Mouse (Mus musculus): ENCODE data around the gene Gm49322. TPM values are rescaled to one million over a fixed set of nuclear protein-coding genes. Genes with fewer than 3 reads are reported as not detected.
A peak's percentile ranks its signal among the peaks of the same experiment; 100 is the strongest.

Gm49322 gene
- total and polyA plus RNA-seq, 3 experiments: 0.28 to 1.8 (median 1.1) TPM

DNA sequence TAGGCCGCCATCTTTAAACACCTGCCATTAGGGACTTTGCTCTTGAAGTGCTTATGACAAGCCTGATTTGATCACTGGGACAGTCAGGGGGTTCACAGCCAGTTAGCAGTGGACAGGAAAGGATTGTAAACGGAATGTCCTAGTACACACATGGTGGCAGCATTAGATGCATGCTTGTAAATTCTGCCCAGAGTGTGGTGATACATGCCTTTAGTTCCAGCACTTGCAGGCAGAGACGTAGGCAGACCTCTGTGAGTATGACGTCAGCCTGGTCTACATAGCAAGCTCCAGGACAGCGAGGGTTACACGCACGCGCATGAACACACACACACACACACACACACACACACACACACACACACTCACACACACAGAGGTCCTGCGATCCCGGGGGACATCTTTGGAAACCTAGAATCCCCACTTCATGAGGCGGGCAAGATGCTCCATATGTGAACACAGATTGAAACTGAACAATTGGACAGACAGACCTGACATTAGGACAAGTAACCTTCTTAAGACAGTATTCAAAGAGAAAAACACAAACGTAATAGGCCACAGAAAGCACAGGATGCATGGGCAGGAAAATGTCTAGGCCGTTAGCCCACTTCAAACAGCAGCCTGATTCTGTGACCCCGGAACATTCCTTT, 52.5 kb downstream of the Gm49322 start:
- H3K9ac ChIP-seq (ENCODE audit: insufficient read depth, low read depth): peak overlapping the region; percentile 71; the same call in 1 of the 2 replicates
- H3K27me3 ChIP-seq (replicated peaks): no peaks in the 10 kb centered on the region
- H3K36me3 ChIP-seq (replicated peaks in 1 of 2; ENCODE audit: control insufficient read depth in 1 of 2, insufficient read depth in 1 of 2, low read length in 1 of 2): peaks cover 0 to 3% of the 10 kb centered on the region in 2 experiments
- dilution Hi-C loops (cut with MboI; ENCODE audit: extremely low pct_ligation_motif_present, extremely low pct_unique_long_range_greater_than_20kb, low sequenced_read_pairs) (no loop called here), in situ Hi-C loops (cut with MboI; ENCODE audit: low pct_ligation_motif_present, low pct_unique_long_range_greater_than_20kb, low sequenced_read_pairs) (no loop called here)
- no peaks in the 10 kb centered on the region for H3K9me3 ChIP-seq (replicated peaks; ENCODE audit: low read length)
- H3K4me2 ChIP-seq (ENCODE audit: insufficient read depth, low read depth, poor library complexity, severe bottlenecking): peak overlapping the region; percentile 96
- peaks cover 20 to 62% of the 10 kb centered on the region in 2 experiments for H3K4me1 ChIP-seq (ENCODE audit: control insufficient read depth in 1 of 2, insufficient read depth in 2 of 2)
- no peak for TF ChIP-seq TCF12 (IDR thresholded peaks at IDR 0.05; ENCODE audit: low read depth, low read length)
- TF ChIP-seq EP300 (IDR thresholded peaks at IDR 0.05; ENCODE audit: low read length): 0 out of 2 replicates have a peak, but pooled peaks have one; percentile 13
- no peak for TF ChIP-seq CTCF (conservative IDR thresholded peaks at IDR 0.05 in 1 of 2, IDR thresholded peaks at IDR 0.05 in 1 of 2; ENCODE audit: low read depth in 2 of 2, low read length in 2 of 2)
- TF ChIP-seq JUN (IDR thresholded peaks at IDR 0.05; ENCODE audit: insufficient read depth, low read depth, low read length): peak; percentile 49
- TF ChIP-seq IRF4 (IDR thresholded peaks at IDR 0.05; ENCODE audit: low read depth, low read length): peak; percentile 24; the same call in 1 of the 2 replicates
- TF ChIP-seq GABPA (IDR thresholded peaks at IDR 0.05; ENCODE audit: insufficient replicate concordance, low read depth, low read length): no peak
- TF ChIP-seq NRF1 (IDR thresholded peaks at IDR 0.05; ENCODE audit: low read depth, low read length): peak; percentile 78
- no peak for TF ChIP-seq HCFC1 (IDR thresholded peaks at IDR 0.05; ENCODE audit: low read depth, low read length)
- peak; percentile 49 for TF ChIP-seq JUND (conservative IDR thresholded peaks at IDR 0.05; ENCODE audit: low read depth, low read length)
- peak; percentile 29; the same call in 1 of the 2 replicates for TF ChIP-seq BHLHE40 (IDR thresholded peaks at IDR 0.05; ENCODE audit: low read depth, low read length)
- TF ChIP-seq MAX (IDR thresholded peaks at IDR 0.05; ENCODE audit: low read length): 0 out of 2 replicates have a peak, but pooled peaks have one; percentile 65
- TF ChIP-seq USF2 (conservative IDR thresholded peaks at IDR 0.05; ENCODE audit: low read depth, low read length): no peak
- 0 out of 2 replicates have a peak, but pooled peaks have one; percentile 19 for TF ChIP-seq MEF2A (IDR thresholded peaks at IDR 0.05; ENCODE audit: borderline replicate concordance, low read depth, low read length)
- peak overlapping the region; percentile 71 for H3K27ac ChIP-seq (ENCODE audit: insufficient read depth, low read depth)
- DNase-seq (ENCODE audit: extremely low read depth): no peak
- no peak overlapping the region for H3K4me3 ChIP-seq (replicated peaks in 1 of 3; ENCODE audit: low read depth in 2 of 3, low read length in 2 of 3, poor library complexity in 1 of 3)
- no peaks in the 10 kb centered on the region for H3K79me2 ChIP-seq (replicated peaks; ENCODE audit: control insufficient read depth, extremely low read depth, insufficient read depth, poor library complexity, severe bottlenecking)

DNA sequence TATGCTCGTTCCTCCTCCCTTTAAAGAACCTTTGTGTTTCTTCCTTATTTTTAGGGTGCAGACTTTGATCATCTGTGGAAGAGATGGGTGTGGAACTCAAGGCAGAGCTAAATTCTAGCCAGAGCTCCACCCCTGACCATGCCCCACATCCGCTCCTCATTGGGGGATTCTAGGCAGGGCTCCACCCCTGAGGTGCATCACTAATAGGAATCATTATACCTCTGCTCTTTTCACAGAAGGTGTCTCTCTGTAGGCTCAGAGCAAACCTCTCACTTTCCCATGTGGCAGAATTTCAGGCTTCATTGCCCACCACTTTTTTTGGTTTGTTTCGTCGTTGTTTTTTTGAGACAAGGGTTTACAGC, 53.0 kb downstream of the Gm49322 start:
- H3K27ac ChIP-seq (ENCODE audit: insufficient read depth, low read depth): peak overlapping the region; percentile 72
- H3K9ac ChIP-seq (ENCODE audit: insufficient read depth, low read depth): peak overlapping the region; percentile 71
- peaks cover 0 to 3% of the 10 kb centered on the region in 2 experiments for H3K36me3 ChIP-seq (replicated peaks in 1 of 2; ENCODE audit: control insufficient read depth in 1 of 2, insufficient read depth in 1 of 2, low read length in 1 of 2)
- no peaks in the 10 kb centered on the region for H3K27me3 ChIP-seq (replicated peaks)
- DNase-seq (ENCODE audit: extremely low read depth): peak; percentile 72
- H3K79me2 ChIP-seq (replicated peaks; ENCODE audit: control insufficient read depth, extremely low read depth, insufficient read depth, poor library complexity, severe bottlenecking): no peaks in the 10 kb centered on the region
- H3K4me1 ChIP-seq (ENCODE audit: control insufficient read depth in 1 of 2, insufficient read depth in 2 of 2): peaks cover 20 to 67% of the 10 kb centered on the region in 2 experiments
- in situ Hi-C loops (cut with MboI; ENCODE audit: low pct_ligation_motif_present, low pct_unique_long_range_greater_than_20kb, low sequenced_read_pairs) (no loop called here), dilution Hi-C loops (cut with MboI; ENCODE audit: extremely low pct_ligation_motif_present, extremely low pct_unique_long_range_greater_than_20kb, low sequenced_read_pairs) (no loop called here)
- TF ChIP-seq NRF1 (IDR thresholded peaks at IDR 0.05; ENCODE audit: low read depth, low read length): 0 out of 2 replicates have a peak, but pooled peaks have one; percentile 26
- TF ChIP-seq TBP (conservative IDR thresholded peaks at IDR 0.05; ENCODE audit: low read depth, low read length): peak; percentile 67; the same call in 1 of the 2 replicates
- TF ChIP-seq POLR2AphosphoS2 (IDR thresholded peaks at IDR 0.05; ENCODE audit: low read depth, low read length): 0 out of 2 replicates have a peak, but pooled peaks have one; percentile 43
- no peak for TF ChIP-seq JUN (IDR thresholded peaks at IDR 0.05; ENCODE audit: insufficient read depth, low read depth, low read length)
- peak; percentile 48; the same call in 1 of the 2 replicates for TF ChIP-seq TCF12 (IDR thresholded peaks at IDR 0.05; ENCODE audit: low read depth, low read length)
- TF ChIP-seq MAX (IDR thresholded peaks at IDR 0.05; ENCODE audit: low read length): 0 out of 2 replicates have a peak, but pooled peaks have one; percentile 55
- no peak for TF ChIP-seq ZNF384 (IDR thresholded peaks at IDR 0.05; ENCODE audit: low read depth, low read length)
- TF ChIP-seq MXI1 (IDR thresholded peaks at IDR 0.05; ENCODE audit: low read depth, low read length): peak; percentile 51
- peak; percentile 56; the same call in 1 of the 2 replicates for TF ChIP-seq POLR2A (IDR thresholded peaks at IDR 0.05; ENCODE audit: low read depth, low read length)
- no peak for TF ChIP-seq ZMIZ1 (IDR thresholded peaks at IDR 0.05; ENCODE audit: low read depth, low read length)
- H3K4me3 ChIP-seq (replicated peaks in 1 of 3; ENCODE audit: low read depth in 2 of 3, low read length in 2 of 3, poor library complexity in 1 of 3): no peak overlapping the region
- no peaks in the 10 kb centered on the region for H3K9me3 ChIP-seq (replicated peaks; ENCODE audit: low read length)
- H3K4me2 ChIP-seq (ENCODE audit: insufficient read depth, low read depth, poor library complexity, severe bottlenecking): peak overlapping the region; percentile 96

Data from CH12.LX (cell line).